Mouse (Mus musculus): ENCODE measurements at regions not wholly inside any gene's neighbourhood (a gene's known extent, or its start where the extent isn't known, plus 50 kb on each side); places are given as distances from the start of the nearest gene placed in this dataset.

GRCm38 (mm10) chr6:127207308-127207707 lies 55.3 kb upstream of the Ccnd2 start:
- 78% methylated on average over 5 of the region's 5 CpGs for WGBS
- no peak for DNase-seq
- Histone ChIP-seq H3K4me1 (ENCODE audit: control insufficient read depth, insufficient read depth, low read length) (no peaks in the 10 kb centered on the region), H3K9ac (replicated peaks; ENCODE audit: low read length) (no peak overlapping the region), H3K4me2 (ENCODE audit: low read length) (no peak overlapping the region), H3K27me3 (ENCODE audit: control insufficient read depth, insufficient read depth, low read length) (no peaks in the 10 kb centered on the region), H3K36me3 (ENCODE audit: control insufficient read depth, insufficient read depth, low read length) (no peaks in the 10 kb centered on the region), H3K4me3 (replicated peaks; ENCODE audit: low read depth, low read length) (no peak overlapping the region), H3K9me3 (ENCODE audit: control insufficient read depth, low read length) (no peaks in the 10 kb centered on the region), H3K27ac (replicated peaks; ENCODE audit: low read depth, low read length) (no peak overlapping the region)
- ATAC-seq (ENCODE audit: low FRiP score, low TSS enrichment) = no peak

DNA sequence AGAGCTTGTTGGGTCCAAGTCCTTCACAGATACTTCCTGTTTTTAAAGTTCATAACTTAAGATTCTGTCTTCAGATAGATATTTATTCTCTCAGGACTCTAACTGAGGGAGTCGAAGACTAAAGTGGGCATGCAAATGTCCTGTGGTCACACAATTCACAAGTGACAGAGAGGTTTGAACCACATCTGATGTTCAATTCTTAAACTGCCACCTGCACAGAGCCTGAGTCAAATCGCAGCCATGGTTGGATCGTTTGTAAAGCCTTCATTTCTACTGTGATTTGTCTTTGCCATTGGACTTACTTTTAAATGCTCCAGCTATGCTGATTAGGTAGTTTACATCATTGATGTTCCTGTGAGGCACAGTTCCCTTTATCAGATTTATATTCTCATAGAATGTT lies 61.4 kb upstream of the Ccnd2 start:
- 94% methylated on average over 3 of the region's 3 CpGs for WGBS
- Histone ChIP-seq H3K4me3 (replicated peaks; ENCODE audit: low read depth, low read length) (no peak overlapping the region), H3K4me2 (ENCODE audit: low read length) (no peak overlapping the region), H3K27ac (replicated peaks; ENCODE audit: low read depth, low read length) (no peak overlapping the region), H3K36me3 (ENCODE audit: control insufficient read depth, insufficient read depth, low read length) (no peaks in the 10 kb centered on the region), H3K4me1 (ENCODE audit: control insufficient read depth, insufficient read depth, low read length) (no peaks in the 10 kb centered on the region), H3K9ac (replicated peaks; ENCODE audit: low read length) (no peak overlapping the region), H3K27me3 (ENCODE audit: control insufficient read depth, insufficient read depth, low read length) (no peaks in the 10 kb centered on the region), H3K9me3 (ENCODE audit: control insufficient read depth, low read length) (no peaks in the 10 kb centered on the region)
- ATAC-seq (ENCODE audit: low FRiP score, low TSS enrichment) = no peak
- DNase-seq = no peak

- no peaks in the 10 kb centered on the region for H3K9me3 ChIP-seq (ENCODE audit: control insufficient read depth, low read length)
- H3K9ac ChIP-seq (replicated peaks; ENCODE audit: low read length) = no peak overlapping the region
- H3K27ac ChIP-seq (replicated peaks; ENCODE audit: low read depth, low read length) = no peak overlapping the region
- no peaks in the 10 kb centered on the region for H3K36me3 ChIP-seq (ENCODE audit: control insufficient read depth, insufficient read depth, low read length)
- no peak overlapping the region for H3K4me2 ChIP-seq (ENCODE audit: low read length)
- DNase-seq (no peak), ATAC-seq (ENCODE audit: low FRiP score, low TSS enrichment) (no peak)
- no peaks in the 10 kb centered on the region for H3K4me1 ChIP-seq (ENCODE audit: control insufficient read depth, insufficient read depth, low read length)
- H3K4me3 ChIP-seq (replicated peaks; ENCODE audit: low read depth, low read length) = no peak overlapping the region
- H3K27me3 ChIP-seq (ENCODE audit: control insufficient read depth, insufficient read depth, low read length) = no peaks in the 10 kb centered on the region
- 78% methylated on average over 4 of the region's 4 CpGs for WGBS
Observed at GRCm38 (mm10) chr6:127215915-127216314, 63.9 kb upstream of the Ccnd2 start.

GRCm38 (mm10) chr6:127218634-127219445 lies 66.8 kb upstream of the Ccnd2 start:
- Histone ChIP-seq H3K36me3 (ENCODE audit: control insufficient read depth, insufficient read depth, low read length) (no peaks in the 10 kb centered on the region), H3K4me1 (ENCODE audit: control insufficient read depth, insufficient read depth, low read length) (no peaks in the 10 kb centered on the region), H3K9me3 (ENCODE audit: control insufficient read depth, low read length) (no peaks in the 10 kb centered on the region), H3K9ac (replicated peaks; ENCODE audit: low read length) (no peak overlapping the region), H3K4me2 (ENCODE audit: low read length) (no peak overlapping the region), H3K27ac (replicated peaks; ENCODE audit: low read depth, low read length) (no peak overlapping the region), H3K4me3 (replicated peaks; ENCODE audit: low read depth, low read length) (no peak overlapping the region), H3K27me3 (ENCODE audit: control insufficient read depth, insufficient read depth, low read length) (no peaks in the 10 kb centered on the region)
- WGBS = 78% methylated on average over 17 of the region's 17 CpGs
- ATAC-seq (ENCODE audit: low FRiP score, low TSS enrichment) (no peak), DNase-seq (no peak)

DNA sequence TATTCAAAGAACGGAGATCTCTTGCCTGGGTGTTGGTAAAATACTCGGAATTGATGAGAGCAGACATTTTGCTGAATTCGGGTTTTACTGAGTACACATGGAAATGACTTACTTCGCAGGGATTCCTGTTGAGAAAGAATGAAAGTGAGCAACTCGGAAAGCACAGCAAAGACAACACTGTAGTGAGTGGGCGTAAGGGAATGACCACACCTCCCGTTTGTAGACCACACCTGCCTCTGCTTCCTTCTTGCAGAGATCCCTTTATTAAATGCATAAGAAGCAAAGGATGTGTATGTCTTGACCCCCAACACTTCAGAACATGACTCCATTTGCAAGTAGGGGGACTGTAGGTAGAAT lies 67.4 kb upstream of the Ccnd2 start:
- WGBS = 88% methylated on average over 7 of the region's 7 CpGs
- ATAC-seq (ENCODE audit: low FRiP score, low TSS enrichment) = no peak

DNA sequence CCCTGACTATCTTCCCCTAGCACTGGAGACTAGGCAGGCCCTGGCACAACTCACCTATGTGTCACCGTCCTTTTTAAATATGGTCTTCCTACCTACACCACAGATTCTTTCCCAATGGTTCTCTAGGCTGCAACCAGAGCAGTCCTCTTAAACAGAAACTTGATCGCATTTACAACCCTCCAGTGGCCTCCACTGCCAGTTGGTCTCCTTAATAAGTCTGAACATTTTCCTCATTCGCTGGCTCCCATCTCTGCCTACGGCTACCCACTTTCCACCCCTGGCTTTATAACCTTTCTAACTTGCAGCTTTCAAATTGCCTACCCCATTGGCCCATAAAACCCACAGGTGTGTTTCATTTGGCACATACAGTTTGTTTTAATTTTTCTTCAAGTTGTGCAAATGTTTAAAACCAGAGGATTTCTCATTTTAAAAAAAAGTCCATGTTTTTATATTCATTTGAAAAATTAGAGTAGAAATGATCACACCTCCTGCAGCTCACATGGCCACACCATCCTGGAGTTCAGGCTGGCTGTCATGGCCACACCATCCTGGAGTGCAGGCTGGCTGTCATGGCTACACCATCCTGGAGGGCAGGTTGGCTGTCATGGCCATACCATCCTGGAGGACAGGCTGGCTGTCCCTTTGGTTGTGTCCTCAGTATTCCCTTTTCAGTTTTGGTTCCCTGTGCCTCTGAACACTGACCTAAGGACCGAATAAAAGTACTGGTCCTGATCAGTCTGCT lies 74.4 kb upstream of the Ccnd2 start:
- no peaks in the 10 kb centered on the region for H3K4me1 ChIP-seq (ENCODE audit: control insufficient read depth, insufficient read depth, low read length)
- 88% methylated on average over 5 of the region's 5 CpGs for WGBS
- no peak for ATAC-seq (ENCODE audit: low FRiP score, low TSS enrichment)
- no peak overlapping the region for H3K4me3 ChIP-seq (replicated peaks; ENCODE audit: low read depth, low read length)
- no peak for DNase-seq
- H3K9me3 ChIP-seq (ENCODE audit: control insufficient read depth, low read length) = no peaks in the 10 kb centered on the region
- no peak overlapping the region for H3K4me2 ChIP-seq (ENCODE audit: low read length)
- no peaks in the 10 kb centered on the region for H3K27me3 ChIP-seq (ENCODE audit: control insufficient read depth, insufficient read depth, low read length)
- H3K9ac ChIP-seq (replicated peaks; ENCODE audit: low read length) = no peak overlapping the region
- no peak overlapping the region for H3K27ac ChIP-seq (replicated peaks; ENCODE audit: low read depth, low read length)
- H3K36me3 ChIP-seq (ENCODE audit: control insufficient read depth, insufficient read depth, low read length) = no peaks in the 10 kb centered on the region

More for the DNA sequence above, 67.4 kb upstream of the Ccnd2 start:
- Histone ChIP-seq H3K9ac (replicated peaks; ENCODE audit: low read length) (no peak overlapping the region), H3K27me3 (ENCODE audit: control insufficient read depth, insufficient read depth, low read length) (no peaks in the 10 kb centered on the region), H3K4me3 (replicated peaks; ENCODE audit: low read depth, low read length) (no peak overlapping the region), H3K36me3 (ENCODE audit: control insufficient read depth, insufficient read depth, low read length) (no peaks in the 10 kb centered on the region), H3K27ac (replicated peaks; ENCODE audit: low read depth, low read length) (no peak overlapping the region), H3K4me2 (ENCODE audit: low read length) (no peak overlapping the region), H3K9me3 (ENCODE audit: control insufficient read depth, low read length) (no peaks in the 10 kb centered on the region), H3K4me1 (ENCODE audit: control insufficient read depth, insufficient read depth, low read length) (no peaks in the 10 kb centered on the region)
- DNase-seq = no peak

DNA sequence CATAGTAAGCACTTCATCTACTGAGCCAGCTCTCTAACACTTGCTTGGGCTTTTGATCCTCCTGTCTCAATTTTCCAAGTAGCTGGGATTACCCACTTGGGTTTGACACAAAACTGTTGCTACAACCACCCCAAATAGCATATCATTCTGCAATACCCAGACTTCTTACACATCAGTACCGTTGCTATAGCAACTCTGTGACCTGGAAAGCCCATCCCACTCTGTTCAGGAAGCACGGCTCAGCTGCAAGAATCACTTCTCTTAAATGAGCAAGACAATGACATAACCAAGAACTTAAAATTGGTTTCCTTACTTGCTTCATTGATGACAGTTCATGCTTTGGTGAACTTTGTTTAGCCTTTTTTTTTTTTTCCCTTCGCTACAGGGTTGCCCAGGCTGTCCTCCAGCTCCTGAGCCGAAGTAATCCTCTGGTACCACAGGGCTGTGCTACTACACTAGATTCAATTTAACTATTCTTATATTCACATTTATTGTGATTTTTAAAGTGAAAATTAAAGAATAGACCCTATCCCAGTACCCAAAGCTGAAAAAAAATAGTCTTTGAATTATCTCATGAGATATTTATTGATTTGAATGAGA lies 84.6 kb upstream of the Ccnd2 start:
- Histone ChIP-seq H3K36me3 (ENCODE audit: control insufficient read depth, insufficient read depth, low read length) (no peaks in the 10 kb centered on the region), H3K27me3 (ENCODE audit: control insufficient read depth, insufficient read depth, low read length) (no peaks in the 10 kb centered on the region), H3K4me3 (replicated peaks; ENCODE audit: low read depth, low read length) (no peak overlapping the region), H3K27ac (replicated peaks; ENCODE audit: low read depth, low read length) (no peak overlapping the region), H3K9ac (replicated peaks; ENCODE audit: low read length) (no peak overlapping the region), H3K4me1 (ENCODE audit: control insufficient read depth, insufficient read depth, low read length) (no peaks in the 10 kb centered on the region), H3K9me3 (ENCODE audit: control insufficient read depth, low read length) (no peaks in the 10 kb centered on the region), H3K4me2 (ENCODE audit: low read length) (no peak overlapping the region)
- WGBS = 53% methylated on average over 4 of the region's 4 CpGs
- DNase-seq (peak; percentile 40), ATAC-seq (ENCODE audit: low FRiP score, low TSS enrichment) (no peak)

DNA sequence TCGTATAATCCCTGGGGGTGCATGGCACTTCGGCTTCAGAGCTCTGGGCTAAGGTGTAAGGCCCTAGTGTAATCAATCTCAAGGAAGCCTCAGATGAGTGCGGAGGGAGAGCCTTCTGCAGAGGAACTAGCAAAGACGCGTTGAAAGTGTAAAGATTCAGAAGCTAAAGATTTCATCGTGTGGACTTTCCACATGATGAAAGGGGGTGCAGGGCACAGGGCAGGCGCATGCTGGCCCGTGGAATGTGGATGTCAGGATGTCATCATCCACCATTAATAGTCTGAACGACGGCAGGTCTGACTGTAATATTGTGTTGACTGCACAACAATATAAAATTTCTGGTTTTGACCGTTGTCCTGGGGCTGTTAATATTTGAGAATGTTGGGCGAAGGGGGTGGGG lies 85.2 kb upstream of the Ccnd2 start:
- Histone ChIP-seq H3K27me3 (ENCODE audit: control insufficient read depth, insufficient read depth, low read length) (no peaks in the 10 kb centered on the region), H3K4me2 (ENCODE audit: low read length) (no peak overlapping the region), H3K4me1 (ENCODE audit: control insufficient read depth, insufficient read depth, low read length) (no peaks in the 10 kb centered on the region), H3K27ac (replicated peaks; ENCODE audit: low read depth, low read length) (no peak overlapping the region), H3K9ac (replicated peaks; ENCODE audit: low read length) (no peak overlapping the region), H3K4me3 (replicated peaks; ENCODE audit: low read depth, low read length) (no peak overlapping the region), H3K36me3 (ENCODE audit: control insufficient read depth, insufficient read depth, low read length) (no peaks in the 10 kb centered on the region), H3K9me3 (ENCODE audit: control insufficient read depth, low read length) (no peaks in the 10 kb centered on the region)
- 91% methylated on average over 12 of the region's 12 CpGs for WGBS
- DNase-seq (no peak), ATAC-seq (ENCODE audit: low FRiP score, low TSS enrichment) (no peak)

Measured in midbrain, embryonic 14.5 days (tissue).